Mouse (Mus musculus) small intestine, adult 2 months (tissue): ENCODE results near the gene Gfap. TPM values are rescaled to one million over a fixed set of nuclear protein-coding genes. Genes with fewer than 3 reads are reported as not detected.
A peak's percentile ranks its signal among the peaks of the same experiment; 100 is the strongest.

Experiments
- H3K27ac ChIP-seq: fragments of 200-500 bp; 2 replicates; pipeline ENCODE4 v1.5.1; 2012; ENCODE audit warnings: low read depth, low read length, control low read depth, inconsistent platforms; ENCODE audit not compliant: insufficient read depth
- H3K27me3 ChIP-seq: fragments of 200-500 bp; 2 replicates; pipeline ENCODE4 v1.6.1; 2012; ENCODE audit warnings: mild to moderate bottlenecking, moderate library complexity, low read length, inconsistent platforms; ENCODE audit not compliant: control insufficient read depth, insufficient read depth
- H3K36me3 ChIP-seq: fragments of 200-500 bp; 2 replicates; pipeline ENCODE4 v1.6.1; 2012; ENCODE audit warnings: mild to moderate bottlenecking, low read length, control low read depth, inconsistent platforms; ENCODE audit not compliant: control insufficient read depth, insufficient read depth
- H3K4me1 ChIP-seq: fragments of 200-500 bp; 2 replicates; pipeline ENCODE4 v1.6.1; 2012; ENCODE audit warnings: low read length, inconsistent platforms, mixed read lengths; ENCODE audit not compliant: control insufficient read depth, insufficient read depth, insufficient read length
- H3K4me3 ChIP-seq: fragments of 200-500 bp; 2 replicates; pipeline ENCODE4 v1.5.1; 2012; ENCODE audit warnings: low read depth, mild to moderate bottlenecking, control low read depth, inconsistent platforms, low read length, moderate library complexity
- CTCF ChIP-seq: fragments of 200-500 bp; IDR thresholded peaks from 2 replicates; pipeline ENCODE4 v1.5.1; 2012; ENCODE audit warnings: low read depth, mild to moderate bottlenecking, control low read depth, inconsistent platforms, low read length, moderate library complexity, mixed read lengths; ENCODE audit not compliant: insufficient replicate concordance, insufficient read length; ENCODE audit errors: extremely low read depth
- POLR2A ChIP-seq: fragments of 200-500 bp; IDR thresholded peaks from 2 replicates; pipeline ENCODE4 v1.6.1; 2012; ENCODE audit warnings: low read depth, mild to moderate bottlenecking, control low read depth, inconsistent platforms, low read length, moderate library complexity
- WGBS: fragments of 180-500 bp; shearing (Covaris S2); methylation state at CpG from one replicate; pipeline ENCODE4 v1.1.7; 2018; 5-methylcytosine and 5-hydroxymethylcytosine counted together
- polyA plus RNA-seq: library from polyadenylated mRNA; depleted of rRNA; stranded (reverse); fragments of >200 nt; gene quantifications from 2 replicates; pipeline ENCODE4 v1.2.3, GENCODE M21; 2012; rRNA removed

Gene Gfap
- 0.30 and 0.65 TPM in 2 replicates for polyA plus RNA-seq

DNA sequence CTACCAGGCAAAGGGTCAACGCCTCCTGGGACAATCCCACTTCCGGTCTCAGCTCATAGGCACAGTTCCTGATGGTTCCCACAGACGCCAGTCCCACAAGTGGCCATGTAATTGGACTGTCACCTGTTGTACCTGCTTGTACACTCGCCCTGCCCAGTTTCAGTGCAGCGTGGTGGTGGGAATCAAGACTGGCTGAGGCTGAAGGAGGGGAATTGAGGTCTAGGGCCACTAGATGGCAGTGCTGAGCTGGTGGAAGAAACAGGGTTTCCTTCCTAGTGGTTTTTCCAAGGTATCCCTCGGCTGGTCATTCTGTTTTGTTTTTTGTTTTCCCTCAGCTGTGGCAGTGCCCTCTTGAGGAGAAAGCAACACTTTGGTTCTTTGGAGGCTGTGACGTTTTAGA lies at the start of gene Gfap:
TSS of gene Gfap (minus strand) at position 150 of the 400 bp plus-strand sequence.
- Histone ChIP-seq H3K27ac (no peak within 1 kb of the TSS), H3K4me1 (no peaks in the 10 kb centered on the region), H3K27me3 (no peaks in the 10 kb centered on the region), H3K4me3 (no peak within 1 kb of the TSS), H3K36me3 (no peaks in the 10 kb centered on the region)
- TF ChIP-seq POLR2A, result no peak
- peak; percentile 88 for TF ChIP-seq CTCF
- WGBS, result 5% methylated on average over 7 of the region's 7 CpGs

DNA sequence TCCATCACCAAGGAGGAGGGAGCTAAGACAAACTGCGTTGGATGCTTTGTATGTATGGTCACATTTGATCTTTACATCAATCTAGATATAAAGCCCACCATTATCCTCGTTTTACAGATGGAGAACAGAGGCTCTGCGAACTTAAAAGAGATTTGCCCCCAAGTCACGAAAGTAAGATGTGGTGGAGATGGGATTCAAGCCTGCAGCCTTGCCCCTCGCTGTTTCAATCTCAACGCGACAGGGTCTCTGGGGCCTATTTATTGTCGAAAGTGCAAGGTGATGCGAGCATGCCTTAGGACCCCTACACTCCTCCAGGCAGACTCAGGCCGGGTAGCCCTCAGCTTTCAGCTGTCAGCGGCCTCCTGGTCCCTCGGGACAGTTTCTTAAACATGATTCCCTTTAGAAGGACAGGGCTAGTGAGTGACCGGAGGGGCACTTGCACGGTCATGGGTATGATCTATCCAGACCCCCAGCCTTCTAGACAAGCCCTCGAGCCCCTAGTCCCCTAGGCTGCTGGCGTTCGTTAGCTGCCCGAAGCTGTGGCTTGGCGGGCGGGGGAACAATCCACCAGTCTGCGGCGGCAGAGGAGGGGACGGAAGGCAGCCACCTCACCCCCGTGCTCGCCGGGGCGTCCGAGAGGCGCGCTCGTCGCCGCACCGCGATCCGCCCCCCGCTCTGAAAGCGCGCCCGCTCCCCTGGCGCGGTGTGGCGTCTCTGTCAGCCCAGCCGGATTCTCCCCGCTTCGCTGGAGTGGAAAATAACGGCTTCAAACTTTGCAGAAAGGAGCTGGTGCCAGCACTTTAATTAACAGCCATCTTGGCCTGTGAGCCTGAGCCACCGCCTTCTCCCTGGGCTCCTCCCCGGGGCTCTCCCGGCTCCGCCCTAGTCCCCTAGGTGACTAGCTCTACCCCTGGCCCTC lies 47.6 kb upstream of the Gfap start:
- no peak for TF ChIP-seq POLR2A
- Histone ChIP-seq H3K36me3 (no peaks in the 10 kb centered on the region), H3K27me3 (peaks cover 49% of the 10 kb centered on the region), H3K4me3 (peak overlapping the region; percentile 61), H3K27ac (no peak overlapping the region), H3K4me1 (peaks cover 8% of the 10 kb centered on the region)
- WGBS, result 5% methylated on average over 51 of the region's 51 CpGs

DNA sequence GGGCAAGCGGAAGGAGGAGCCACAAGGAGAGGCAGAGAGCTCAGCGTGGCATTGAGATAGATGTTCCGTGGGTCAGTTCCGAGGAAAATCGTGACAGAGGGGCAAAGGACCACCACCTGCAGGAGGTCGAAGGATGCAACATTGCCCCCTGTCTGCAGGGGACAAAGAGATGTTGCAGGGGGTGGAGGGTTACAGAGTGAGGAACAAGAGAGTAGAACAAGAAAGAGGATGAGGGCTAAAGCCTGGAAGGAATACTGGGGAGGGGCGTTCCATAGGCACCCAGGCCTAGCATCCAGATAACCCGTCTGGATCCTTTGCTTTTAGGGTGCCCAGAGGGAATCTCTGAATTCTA lies 46.3 kb upstream of the Gfap start:
- Histone ChIP-seq H3K27me3 (peaks cover 57% of the 10 kb centered on the region), H3K36me3 (no peaks in the 10 kb centered on the region), H3K27ac (no peak overlapping the region), H3K4me1 (peaks cover 8% of the 10 kb centered on the region), H3K4me3 (peak overlapping the region; percentile 52)
- WGBS, result 9% methylated on average over 8 of the region's 8 CpGs
- TF ChIP-seq POLR2A (no peak), CTCF (no peak)

DNA sequence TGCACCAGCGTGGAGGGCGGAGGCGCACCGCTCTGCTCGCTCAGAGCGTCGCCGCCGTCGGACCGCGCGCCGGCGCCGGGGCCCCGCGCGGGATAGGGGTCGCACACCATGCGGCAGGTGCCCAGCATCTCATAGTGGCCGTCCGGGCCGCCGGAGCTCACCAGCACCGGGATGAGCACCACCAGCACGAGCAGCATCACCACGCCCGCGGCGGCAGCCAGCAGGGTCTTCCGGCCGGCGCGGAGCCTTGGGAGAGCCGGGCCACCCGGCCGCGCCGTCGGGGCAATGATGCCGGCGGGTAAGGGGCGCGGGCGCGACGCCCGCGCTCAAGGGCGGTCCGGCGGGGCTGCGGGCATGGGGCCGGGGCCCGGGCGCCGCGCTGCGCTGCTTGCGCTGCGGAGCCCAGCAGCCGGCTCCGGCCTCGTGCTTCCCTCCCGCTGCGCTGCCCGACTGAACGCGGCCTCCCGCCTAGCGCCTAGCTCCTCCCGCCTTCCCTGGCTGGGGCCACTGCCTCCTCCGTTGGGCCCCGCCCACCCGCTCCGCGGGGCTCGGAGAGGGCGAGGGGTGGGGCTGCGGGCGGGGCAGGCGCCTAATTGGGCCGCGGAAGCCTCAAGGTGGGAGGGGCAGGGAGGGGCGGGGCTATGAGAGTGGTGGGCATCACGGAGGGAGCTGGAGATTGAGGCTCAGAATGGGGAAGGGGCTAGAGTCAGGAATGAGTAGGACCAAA lies 45.7 kb upstream of the Gfap start, which contains the start of gene C1ql1:
TSS of gene C1ql1 (minus strand) at position 424 of the 727 bp plus-strand sequence.
- peaks cover 8% of the 10 kb centered on the region for H3K4me1 ChIP-seq
- H3K36me3 ChIP-seq, result no peaks in the 10 kb centered on the region
- H3K27ac ChIP-seq, result no peak within 1 kb of the TSS
- TF ChIP-seq POLR2A (no peak), CTCF (no peak)
- 2% methylated on average over 86 of the region's 87 CpGs for WGBS
- peaks cover 57% of the 10 kb centered on the region for H3K27me3 ChIP-seq
- H3K4me3 ChIP-seq, result peak within 1 kb of the TSS; percentile 52

DNA sequence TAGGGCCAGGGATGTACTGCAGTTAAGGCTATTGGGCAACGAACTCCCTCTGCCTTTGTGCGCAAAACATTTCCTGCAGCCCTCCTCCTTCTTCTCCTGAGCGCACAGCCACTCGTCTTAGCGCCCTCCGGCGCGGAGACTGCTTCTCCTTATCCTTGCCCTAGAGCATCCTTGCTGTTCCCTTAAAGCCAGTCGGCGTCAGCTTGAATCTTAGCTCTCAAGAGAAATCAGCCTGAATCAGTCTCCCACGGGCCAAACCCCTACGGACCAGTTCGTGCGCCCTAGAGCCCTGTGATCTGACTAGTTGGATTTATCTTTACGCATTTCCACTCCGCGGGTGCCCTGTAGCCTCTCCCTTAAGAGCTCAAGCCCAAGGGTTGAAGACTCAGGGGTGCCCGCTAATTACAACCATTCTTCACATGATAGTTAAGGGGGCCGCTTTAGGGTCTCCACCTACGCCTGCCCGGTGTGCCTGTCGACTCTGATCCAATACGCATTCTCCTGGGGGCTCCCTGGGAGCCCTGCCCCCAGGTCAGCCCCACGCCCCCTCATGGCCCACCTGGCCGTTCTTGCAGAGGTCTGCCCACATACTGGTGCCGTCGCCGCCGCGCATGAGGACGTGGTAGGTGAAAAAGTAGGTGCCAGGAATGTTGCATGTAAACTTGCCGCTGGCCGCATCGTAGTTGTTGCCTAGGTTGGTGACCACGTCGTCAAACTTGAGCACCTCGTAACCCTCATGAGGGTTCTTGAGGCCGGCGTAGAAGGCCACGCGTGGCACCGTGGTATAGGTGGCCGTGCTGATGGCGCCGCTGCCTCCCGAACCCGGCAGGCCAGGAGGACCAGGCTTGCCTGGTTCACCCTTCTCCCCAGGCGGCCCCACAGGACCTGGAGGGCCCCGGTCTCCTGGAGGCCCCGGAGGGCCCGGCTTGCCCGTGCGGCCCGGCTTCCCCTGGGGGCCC lies 44.9 kb upstream of the Gfap start:
- Histone ChIP-seq H3K36me3 (no peaks in the 10 kb centered on the region), H3K27me3 (peaks cover 54% of the 10 kb centered on the region), H3K4me1 (peaks cover 8% of the 10 kb centered on the region), H3K27ac (no peak overlapping the region), H3K4me3 (peak overlapping the region; percentile 52; the same call in 1 of the 2 replicates)
- TF ChIP-seq POLR2A, result no peak
- no peak for TF ChIP-seq CTCF
- WGBS, result 4% methylated on average over 54 of the region's 54 CpGs

DNA sequence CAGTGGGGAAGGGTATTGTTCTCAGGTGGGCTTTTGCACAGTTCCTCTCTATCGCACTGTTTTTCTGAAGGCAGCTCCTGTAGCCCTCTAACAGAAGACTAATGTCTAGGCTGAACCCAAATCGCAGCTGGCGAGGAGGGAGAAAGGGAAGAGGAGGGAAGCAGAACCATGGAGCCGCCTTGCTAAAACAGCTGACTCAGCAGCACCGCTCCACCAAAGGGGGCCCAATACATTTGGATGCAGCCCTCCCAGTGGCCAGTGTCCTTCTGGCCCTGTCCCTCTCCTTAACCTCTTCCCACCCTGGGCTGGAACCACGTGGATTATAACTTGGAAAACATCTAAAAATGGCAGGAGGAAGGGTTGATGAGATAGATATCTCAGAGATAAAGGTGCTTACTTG lies 40.5 kb upstream of the Gfap start:
- Histone ChIP-seq H3K36me3 (no peaks in the 10 kb centered on the region), H3K4me3 (no peak overlapping the region), H3K27ac (no peak overlapping the region), H3K27me3 (peaks cover 37% of the 10 kb centered on the region), H3K4me1 (peaks cover 2% of the 10 kb centered on the region; the same call in 1 of the 2 replicates)
- 58% methylated on average over 6 of the region's 6 CpGs for WGBS
- no peak for TF ChIP-seq CTCF
